Mouse (Mus musculus) right cerebral cortex, postnatal 14 days (tissue): ENCODE data around the gene Gjc1.

ENCODE experiments used
- DNase-seq: peaks from one replicate; pipeline ENCODE4 v3.0.0; 2022

The Gjc1 gene

DNA sequence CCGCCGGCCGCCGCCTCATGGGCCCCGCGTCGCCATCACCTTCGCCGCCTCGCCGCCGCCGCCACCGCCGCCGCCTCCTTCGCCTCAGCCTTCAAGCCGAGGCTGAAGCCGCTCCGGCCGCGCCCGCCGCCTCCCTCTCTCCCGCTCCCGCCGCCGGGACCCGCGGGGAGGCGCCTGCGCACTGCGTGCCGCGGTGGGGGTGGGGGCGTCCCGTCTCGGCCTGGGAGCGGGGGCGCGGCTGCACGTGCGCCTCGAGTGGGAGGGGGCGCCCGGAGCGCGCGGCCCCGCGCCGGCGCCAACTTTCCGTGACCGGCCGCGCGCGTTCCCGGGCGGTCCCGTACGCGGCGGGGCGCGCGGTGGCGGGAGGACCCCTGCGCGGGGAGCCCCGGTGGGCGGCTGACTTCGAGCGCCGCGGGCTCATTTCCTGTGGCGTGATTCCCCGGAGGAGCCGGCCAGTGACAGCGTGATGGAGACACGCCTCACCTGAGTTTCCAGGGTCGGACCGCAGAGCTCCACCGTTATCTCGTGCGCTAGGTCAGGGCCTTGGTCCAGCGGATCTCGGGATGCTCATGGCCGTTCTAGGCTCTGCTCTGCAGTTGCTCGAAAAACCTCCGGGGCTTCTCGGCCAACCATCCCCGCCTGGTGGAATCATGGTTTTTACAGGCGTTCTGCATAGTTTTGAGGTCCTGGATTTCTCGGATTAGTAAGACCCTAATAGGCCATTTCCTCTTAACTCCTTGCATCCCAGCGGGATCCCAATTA, at the start of gene Gjc1:
Gene Gjc1, minus strand, starts transcription at position 680 of the 762 bp plus-strand sequence.
- peak; percentile 68 for DNase-seq

DNA sequence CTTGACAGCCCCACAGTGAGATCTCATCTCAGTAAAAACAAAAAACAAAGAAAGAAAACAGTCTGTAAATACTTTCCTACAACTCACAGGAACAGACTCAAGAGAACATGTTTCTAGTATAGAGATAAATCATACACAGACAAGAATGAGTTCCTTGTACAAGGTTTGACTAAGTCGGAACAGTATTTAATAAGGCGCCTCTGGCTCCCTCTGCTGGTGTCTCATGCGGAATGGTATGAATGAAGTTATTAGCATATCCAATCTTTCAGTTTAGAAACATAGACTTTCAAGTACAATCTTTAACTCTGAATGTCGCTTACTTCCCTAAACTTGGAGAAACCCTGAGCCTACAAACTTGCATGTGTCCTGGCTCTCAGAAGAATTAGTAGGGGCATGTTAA, 44.8 kb upstream of the Gjc1 start:
- DNase-seq = peak; percentile 78

DNA sequence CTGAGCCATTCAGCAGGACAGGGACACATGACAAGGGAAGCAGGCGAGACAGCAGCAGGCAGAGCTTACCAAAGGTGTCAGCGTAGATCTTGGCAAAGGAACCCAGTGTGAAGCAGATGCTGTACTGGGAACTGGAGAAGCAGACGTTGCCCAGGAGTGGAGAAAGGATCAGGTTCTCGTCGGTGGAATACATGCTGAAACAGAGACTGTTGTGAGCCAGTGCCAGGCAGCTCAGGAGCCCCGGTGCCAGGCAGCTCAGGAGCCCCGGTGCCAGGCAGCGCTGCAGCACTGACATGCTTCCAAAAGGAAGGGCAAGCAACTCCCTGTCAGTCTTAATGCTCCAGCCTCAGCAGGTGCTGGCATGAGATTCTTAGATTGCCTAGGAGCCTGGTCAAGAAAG, 40.4 kb upstream of the Gjc1 start:
- no peak for DNase-seq

DNA sequence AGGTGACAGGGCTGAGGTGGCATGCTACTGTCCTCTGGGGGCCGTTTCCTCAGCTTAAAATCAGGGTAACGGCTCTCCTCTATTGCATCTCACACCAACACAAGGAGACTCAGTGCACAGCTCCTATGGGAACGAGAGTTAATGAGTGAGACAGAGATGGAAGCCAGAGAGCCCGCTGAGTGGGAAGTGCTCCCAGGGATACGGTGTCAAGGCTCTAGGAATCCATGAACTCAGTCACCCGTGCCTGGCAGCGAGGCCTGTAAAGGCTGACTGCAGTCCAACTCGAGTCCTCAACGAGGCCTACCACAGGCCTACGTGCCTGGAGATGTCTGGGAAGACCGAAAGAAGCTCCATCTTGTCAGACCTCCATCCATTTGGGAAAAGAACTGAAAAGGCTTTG, 39.5 kb upstream of the Gjc1 start:
- no peak for DNase-seq

DNA sequence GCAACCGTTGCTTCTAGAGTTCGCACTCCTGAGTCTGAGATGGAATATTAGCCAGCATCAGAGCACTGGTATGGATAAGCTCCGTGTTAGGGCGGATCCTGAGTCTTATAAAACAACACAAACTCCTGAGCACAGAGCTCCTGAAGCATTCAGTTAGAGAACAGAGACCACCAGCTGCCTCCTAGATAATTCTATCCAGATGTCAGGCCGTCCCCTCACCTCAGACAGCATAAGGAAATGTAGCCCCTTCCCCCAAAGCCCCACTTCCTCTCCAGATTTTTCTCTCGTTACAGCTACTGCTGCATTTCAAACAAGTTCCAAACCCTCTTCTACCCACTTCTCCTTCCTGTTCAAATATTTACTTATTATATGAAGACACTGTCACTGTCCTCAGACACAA, 36.4 kb upstream of the Gjc1 start:
- no peak for DNase-seq

DNA sequence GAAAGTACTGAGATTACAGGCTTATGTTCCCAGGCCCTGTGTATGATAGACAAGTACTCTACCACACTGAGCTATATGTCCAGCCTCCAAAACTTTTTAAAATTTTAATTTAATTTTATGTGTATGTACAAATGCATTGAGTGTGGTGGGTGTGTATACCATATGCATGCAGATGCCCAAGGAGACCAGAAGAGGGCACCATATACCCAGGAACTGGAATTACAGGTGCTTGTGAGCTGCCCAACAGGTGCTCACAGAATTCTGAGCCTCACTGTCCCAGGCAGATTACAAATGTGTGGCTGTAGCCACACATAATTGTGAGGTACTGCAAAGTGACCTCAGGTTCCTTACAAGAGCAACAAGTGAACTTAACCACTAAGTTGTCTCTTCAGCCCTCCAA, 34.3 kb upstream of the Gjc1 start:
- no peak for DNase-seq

DNA sequence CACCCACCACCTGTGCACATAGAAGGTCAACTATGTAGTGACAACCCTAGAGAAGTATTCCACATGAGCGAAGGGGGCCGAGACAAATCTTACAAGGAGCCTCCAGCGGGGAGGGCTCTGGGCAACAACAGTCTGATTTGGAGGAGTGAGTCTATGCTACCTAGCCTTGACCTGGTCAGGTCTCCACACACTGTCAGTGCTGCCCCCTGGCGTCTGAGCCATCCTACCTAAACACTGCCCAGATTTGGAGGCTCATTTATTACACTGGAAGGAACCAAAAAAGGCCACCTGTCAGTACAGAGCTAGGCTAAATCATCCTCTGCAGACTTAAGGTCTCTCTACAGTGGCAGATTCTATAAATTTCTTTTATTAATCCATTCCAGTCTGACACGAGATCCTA, 32.4 kb upstream of the Gjc1 start:
- peak; percentile 48 for DNase-seq

DNA sequence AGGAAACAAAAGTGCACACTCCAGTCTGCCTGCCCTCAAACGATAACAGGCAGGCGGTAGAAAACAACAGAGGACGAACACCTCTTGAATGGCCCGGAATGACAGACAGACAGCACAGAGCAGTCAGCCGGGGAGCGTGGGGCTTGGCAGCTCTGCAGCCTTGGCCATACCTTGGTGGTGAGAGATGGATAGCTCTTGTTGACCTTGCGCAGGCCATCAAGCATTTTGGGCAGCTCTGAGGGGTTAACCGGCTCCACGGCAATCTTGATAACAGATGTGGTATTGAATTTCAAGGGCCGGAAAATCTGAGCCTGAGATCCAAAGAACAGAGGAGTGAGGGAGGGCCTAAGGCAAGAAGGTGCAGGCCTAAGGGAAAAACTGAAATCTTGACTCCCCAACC, 26.4 kb upstream of the Gjc1 start:
- no peak for DNase-seq

DNA sequence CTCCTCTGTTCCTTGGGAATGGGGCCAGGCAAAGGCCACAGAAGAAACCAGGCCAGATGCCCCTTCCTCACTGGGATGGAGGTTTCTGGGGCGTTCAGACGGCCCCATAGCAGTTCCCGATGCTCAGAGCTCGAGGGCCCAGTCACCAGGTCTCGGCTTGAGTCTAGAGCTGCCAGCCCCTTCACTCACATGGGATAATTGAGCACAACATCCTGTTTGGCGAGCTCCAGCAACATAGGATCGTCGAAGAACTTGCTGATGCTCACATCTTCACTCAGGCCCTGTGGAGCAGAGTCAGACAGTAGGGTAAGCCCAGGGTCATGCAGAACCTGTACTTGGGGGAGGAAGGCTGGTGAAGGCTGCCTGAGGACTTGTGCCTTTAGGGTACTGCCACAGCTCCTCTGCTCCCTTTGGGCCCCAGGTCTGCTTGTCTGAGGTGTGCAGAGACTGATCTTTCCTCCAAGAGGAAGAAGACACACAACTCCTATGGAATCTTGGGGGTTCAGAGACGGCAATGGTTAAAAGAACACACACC, 19.2 kb upstream of the Gjc1 start:
- DNase-seq = no peak

DNA sequence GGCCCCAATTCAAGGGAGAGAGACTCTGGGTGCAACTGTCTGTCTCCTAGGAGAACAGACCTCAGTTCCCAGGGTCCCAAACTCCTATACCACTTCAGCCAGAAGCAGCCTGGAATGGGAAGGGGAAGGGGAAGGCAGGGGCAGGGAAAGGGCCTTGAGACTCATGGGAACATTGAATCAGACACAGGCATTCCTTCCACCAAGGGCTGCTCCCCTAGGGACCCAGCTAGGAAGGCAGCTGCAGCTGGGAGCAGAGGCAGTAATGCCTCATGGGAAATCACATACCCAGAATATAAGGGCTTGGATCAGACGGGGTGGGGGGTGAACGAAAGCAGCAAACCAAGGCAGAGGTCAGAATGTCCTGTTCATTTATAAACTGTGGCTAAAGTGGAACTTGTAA, 18.6 kb upstream of the Gjc1 start:
- DNase-seq = no peak

DNA sequence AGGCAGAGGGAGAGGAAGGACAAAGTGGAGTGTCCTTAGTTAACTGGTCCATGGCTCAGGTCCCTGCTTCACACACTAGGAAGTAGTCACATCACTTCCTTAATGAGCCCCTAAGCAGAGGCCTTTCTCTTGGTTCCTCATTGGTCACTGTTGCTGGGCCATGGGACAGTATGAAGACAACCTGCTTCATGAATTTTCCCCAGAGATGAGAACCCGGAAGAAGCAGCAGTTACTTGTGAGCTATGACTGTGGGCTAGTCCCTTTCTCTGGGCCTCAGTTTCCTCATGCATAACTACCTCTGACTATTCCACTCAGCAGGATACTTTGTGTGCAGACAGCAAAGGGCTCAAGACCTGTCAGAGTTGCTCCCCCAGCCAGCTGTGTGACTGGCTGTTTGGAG, 17.9 kb upstream of the Gjc1 start:
- DNase-seq = no peak

DNA sequence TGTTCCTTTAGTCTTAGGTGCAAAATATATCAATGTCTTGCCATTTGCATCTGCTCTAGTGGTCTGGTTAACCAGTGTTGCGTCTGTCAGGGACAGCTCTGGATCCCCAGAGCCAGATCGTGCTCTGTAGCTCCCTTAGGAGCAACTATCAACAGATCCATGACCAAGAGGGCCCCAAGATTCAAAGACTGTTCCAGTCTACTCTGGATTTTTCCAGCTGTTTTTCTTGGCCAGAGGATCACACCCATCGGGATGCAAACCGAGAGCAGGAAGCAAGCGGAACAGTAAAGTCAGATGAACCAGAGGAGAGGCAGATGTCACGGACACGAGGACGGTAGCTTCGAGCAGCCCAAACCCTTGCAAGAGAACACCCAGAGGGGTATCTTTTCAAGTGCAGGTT, 16.6 kb upstream of the Gjc1 start:
- DNase-seq = no peak

DNA sequence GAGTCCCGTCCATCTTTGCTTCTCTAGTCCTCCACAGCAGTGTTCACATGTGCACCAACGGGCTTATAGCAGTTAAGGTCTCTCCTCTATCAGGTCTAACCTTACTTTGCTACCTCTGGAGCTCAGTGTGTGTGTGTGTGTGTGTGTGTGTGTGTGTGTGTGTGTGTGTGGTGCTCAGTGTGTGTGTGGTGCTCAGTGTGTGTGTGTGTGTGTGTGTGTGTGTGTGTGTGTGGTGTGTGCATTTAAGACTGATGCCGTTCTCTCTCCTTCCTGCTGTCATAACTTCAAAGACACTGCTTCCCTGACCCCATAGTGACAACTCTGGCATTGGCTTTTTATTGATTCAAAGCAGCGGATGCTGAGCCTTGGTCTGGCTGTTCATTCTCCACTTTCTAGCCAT, 16.0 kb upstream of the Gjc1 start, which contains the start of gene Higd1b:
Gene Higd1b, plus strand, starts transcription at position 301 of the 400 bp plus-strand sequence.
- DNase-seq = no peak

DNA sequence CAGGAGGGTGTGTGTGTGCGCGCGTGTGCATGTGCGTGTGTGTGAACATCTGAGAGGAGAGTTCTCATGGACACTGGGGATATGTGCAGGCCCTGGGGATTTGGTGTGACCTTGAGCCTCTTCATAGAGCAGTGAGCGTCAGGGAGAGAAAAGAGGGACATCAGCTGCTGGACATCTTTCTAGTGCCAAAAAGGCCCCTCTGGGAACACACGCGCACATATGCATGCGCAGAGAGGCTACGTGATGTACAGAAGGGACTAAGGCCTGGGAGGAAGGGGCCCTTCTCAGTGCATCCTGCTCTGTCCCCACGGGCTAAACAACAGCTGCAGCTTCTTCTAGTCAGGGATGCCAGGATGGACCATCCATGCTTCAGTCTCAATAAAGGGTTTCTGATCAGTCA, 14.7 kb upstream of the Gjc1 start:
- DNase-seq = no peak

DNA sequence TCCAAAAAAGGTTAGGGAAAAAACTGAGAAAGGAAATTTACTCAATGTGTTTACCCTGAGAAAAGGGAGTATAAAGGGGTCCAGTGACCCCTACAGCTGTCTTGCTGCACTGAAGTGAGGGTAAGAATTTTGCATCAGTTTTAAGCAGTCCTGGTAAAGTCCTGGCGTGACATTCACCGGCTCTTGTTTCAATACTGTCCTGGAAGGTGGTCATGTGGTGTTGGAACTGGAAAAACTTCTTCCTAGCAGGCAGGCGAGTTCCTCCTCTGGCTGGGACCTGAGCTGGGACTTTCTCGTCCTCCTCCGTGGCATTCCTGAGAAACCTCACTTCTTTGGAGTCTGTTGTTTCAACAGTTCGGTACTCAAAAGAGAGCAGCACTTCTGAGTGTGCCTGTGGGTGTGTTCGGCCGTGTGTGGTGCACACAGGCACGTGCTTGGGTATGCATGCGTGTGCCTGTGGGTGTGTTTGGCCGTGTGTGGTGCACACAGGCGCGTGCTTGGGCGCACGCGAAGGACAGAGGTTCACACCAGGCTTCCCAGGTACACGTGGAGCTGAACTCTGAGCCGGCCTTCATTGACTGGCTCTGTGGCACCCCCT, 13.3 kb upstream of the Gjc1 start:
- no peak for DNase-seq

DNA sequence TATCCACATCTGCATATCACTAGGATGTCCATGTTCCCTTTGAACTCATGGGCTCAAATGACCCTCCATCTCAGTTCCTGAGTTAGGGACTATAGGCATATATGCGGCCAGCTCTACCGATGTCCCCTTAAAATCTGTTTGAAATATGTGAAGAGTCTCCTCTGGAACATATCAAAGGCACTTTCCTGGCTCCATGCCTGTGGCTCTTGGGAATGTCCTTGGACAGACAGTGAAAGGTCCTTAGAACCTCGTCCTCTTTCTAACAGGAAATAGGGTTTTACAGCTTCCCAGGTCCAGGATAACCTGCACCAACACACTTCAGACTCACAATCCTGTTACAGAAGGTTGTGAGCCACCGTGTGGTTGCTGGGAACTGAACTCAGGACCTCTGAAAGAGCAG, 10.8 kb upstream of the Gjc1 start:
- no peak for DNase-seq

DNA sequence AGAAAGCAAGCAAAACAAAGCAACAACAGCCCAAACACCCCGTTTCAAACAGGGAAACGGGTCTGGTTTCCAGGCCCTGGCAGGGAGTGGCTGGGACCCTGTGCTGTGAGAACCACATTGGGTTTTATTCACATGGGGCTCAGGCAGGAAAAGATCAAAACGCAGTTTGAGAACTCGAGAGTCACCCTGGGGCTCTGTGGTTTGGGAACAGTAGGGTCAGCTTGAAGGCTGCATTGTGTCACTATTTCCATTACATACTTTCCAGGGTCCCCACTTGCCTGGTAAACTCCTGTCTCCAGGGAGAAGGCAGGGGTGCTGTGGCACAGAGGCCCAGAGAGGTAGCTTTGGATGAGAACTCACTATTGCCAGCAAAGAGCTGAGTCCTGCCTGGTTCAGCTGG, 7.6 kb upstream of the Gjc1 start:
- DNase-seq = no peak

DNA sequence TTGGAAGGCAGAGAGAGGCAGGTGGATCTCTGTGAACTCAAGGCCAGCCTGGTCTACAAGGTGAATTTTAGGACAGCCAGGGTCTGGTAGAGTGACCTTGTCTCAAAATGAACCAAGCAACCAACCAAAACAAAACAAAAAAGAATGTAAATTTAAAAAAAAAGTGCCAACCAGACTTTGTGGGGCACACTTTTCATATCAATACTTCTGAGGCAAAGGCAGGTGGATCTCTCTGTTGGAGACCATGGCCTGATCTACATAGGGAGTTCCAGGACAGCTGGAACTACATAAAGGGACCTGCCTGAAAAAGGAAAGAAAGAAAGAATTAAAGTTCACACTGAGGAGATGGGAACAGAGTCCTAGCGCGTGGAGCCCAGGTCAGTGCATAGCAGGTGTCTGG, 7.0 kb upstream of the Gjc1 start:
- no peak for DNase-seq

DNA sequence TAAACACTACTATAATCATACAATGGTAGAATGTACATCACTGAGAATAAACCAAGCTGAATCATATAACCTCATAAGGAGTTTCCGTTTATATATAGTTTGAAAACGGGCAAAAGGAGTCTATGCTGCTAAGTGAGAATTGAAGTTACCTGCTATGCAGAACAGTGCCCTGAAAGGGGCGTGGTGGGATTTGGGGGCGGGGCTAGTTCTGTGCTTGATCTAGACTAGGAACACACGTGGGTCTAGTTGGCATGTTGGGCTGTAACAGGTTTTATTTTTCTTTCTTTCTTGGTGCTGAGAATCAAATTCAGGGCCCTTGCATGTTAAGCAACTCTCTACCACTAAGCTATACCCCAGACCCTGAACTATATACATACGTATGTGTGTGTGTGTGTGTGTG, 1.7 kb upstream of the Gjc1 start:
- no peak for DNase-seq

DNA sequence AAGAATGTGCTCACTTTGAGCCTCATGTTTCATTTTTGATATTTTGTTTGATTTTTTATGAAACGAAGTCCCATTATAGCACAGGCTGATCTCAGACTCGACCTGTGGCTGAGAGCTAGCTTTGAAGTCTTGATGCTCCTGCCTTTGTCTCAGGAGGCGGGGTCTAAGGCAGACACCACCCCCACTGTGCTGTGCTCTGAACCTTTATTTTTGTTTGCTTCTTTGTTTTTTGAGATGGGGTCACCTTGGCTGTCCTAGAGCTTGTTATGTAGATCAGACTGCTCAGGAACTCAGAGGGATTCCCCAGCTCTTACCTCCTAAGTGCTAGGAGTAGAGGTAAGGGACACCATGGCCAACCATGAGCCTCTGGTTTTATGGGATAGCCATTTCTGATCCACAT, 932 bp upstream of the Gjc1 start:
- DNase-seq = no peak

DNA sequence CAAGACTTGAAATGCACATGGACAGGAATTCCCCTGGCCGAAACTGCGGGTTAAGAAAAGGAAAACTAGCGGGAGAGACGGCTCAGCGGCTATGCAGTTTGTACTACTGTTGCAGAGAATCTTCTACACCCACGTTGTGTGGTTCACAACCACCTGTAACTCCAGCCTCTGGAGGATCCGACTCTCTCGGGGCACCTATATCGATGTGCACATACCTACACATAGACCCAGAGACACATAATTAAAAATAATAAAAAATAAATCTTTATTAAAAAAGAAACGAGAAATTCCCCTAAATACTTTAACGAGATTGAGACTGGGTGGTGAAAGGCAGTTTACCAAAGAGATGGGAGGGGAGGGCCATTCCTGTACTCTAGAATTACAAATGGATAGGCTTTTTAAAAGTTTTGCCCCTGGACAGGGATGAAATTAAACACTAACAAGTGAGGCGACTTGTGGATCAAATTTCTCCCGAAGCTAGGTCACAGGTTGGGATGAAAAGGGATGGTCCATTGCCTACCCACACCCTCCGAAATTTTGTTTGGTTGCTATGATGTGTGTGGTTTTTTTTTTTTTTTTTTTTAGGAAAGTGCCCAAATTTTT, 384 bp upstream of the Gjc1 start:
- no peak for DNase-seq

DNA sequence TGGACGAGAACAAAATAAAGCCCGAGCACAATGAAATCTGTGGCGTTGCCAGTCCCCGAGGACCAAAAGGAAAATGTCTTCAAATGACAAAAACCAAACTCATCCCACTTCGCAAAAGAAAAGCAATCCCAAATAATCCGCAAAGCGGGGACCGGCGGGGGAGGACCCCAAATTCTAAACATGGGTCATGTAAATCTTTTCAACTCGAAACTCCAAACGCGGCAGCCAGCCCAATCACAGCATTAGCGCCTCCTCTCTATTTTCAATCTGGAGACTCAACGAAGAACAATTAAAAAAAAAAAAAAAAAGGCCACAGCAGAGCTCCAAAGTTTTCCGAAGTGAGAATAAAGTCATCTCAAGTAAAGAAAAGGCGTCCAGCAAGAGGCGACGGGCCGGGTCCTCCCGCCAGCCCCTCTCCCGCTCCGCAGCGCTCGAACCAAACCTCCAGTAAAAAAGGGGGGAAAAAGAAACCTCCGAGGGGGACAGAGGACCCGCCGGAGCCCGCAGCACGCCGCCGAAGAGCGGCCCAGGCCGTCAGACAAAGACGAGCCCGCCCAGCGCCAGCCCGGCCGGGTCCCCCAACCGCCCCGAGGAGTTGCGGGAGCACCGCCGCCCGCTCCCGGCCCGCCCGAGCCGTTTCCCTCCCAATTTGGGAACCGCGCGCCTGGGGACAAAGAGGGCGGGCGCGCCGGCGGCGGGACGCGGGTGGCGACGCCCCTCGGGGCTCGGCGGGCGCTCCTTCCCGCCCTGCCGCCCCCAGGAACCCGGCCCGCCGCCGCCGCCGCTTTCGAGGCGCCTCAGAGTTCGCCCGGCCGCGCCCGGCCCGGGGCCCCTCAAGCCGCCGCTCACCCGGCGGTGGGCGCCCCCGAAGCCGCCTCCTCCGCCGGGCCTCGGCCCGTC, 1.1 kb downstream of the Gjc1 start:
- DNase-seq = no peak

DNA sequence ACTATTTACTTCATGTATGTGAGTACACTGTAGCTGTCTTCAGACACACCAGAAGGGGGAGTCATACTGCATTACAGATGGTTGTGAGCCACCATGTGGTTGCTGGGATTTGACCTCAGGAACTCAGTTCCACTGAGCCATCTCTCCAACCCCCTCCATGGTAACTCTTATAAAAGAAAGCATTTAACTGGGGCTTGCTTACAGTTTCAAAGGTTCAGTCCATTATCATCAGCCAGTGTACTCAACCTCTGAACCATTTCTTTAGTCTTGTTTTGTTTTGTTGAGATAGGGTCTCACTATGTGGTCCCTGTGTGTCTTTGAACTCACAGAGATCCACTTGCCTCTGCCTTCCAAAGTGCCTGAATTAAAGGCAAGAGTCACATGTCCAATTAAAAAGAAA, 4.6 kb downstream of the Gjc1 start:
- DNase-seq = no peak
